Comparison of ENCODE assay signal across 22 mouse cellular contexts in the genomic region with DNA sequence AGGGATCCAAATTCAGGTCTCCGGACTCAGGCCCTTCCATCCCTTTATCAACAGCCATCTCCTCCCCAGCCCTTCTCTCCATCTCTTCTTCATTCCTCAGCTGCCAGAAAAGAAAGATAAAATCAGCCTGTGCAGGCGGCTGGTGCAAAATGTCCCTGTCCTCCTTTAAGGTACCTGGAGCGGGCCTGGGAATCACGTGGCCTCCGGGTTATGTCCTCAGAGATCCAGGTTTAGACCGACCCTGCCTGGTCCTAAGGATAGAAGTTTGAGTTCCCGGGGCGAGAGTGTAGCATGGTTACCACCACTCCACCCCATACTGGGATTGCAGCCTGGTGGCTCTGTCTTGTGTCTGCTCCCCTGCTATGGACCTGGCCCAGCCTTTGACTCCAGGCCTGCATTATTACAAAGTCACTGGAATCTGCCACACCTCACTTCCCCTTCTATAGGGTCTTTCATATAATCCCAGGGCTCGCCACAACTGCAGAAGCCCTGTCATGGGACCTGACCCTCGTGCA. TPM values are rescaled to one million over a fixed set of nuclear protein-coding genes. Genes with fewer than 3 reads are reported as not detected.
DNase-seq lines count a peak whose midpoint lies in the region; ATAC-seq lines count a peak whose summit lies in the region.
"Had no signal": no experiment of that assay in that cellular context is flagged by ENCODE, and none has a peak within 500 bp of the region (broad histone marks: within the 10 kb centered on the region; RNA-seq: fewer than 3 reads in every experiment).

No protein-coding gene starts in this region.

- no peaks in the 10 kb centered on the region for H3K9me3 ChIP-seq in heart, embryonic 16.5 days (replicated peaks; ENCODE audit: control insufficient read depth, low read length)
- H3K9me3 ChIP-seq in lung, embryonic 16.5 days (ENCODE audit: control insufficient read depth, low read length), result no peaks in the 10 kb centered on the region
- H3K9me3 ChIP-seq in embryonic facial prominence, embryonic 14.5 days (ENCODE audit: control insufficient read depth, low read length), result no peaks in the 10 kb centered on the region
- H3K9me3 ChIP-seq: hindbrain, embryonic 13.5 days; kidney, embryonic 15.5 days; midbrain, embryonic 15.5 days; neural tube, embryonic 12.5 days had no signal

- no peaks in the 10 kb centered on the region for H3K27me3 ChIP-seq in heart, embryonic 16.5 days (ENCODE audit: control insufficient read depth, insufficient read depth, low read length)
- no peaks in the 10 kb centered on the region for H3K27me3 ChIP-seq in lung, embryonic 16.5 days (ENCODE audit: control insufficient read depth, insufficient read depth, low read depth, low read length)
- no peaks in the 10 kb centered on the region for H3K27me3 ChIP-seq in embryonic facial prominence, embryonic 14.5 days (replicated peaks; ENCODE audit: control insufficient read depth, insufficient read depth, low read length)
- H3K27me3 ChIP-seq: CH12.LX; hindbrain, embryonic 13.5 days; kidney, embryonic 15.5 days; midbrain, embryonic 15.5 days; neural tube, embryonic 12.5 days had no signal

- H3K27ac ChIP-seq in heart, embryonic 16.5 days (ENCODE audit: low read length), result peak overlapping the region; percentile 86
- peak overlapping the region; percentile 90 for H3K27ac ChIP-seq in lung, embryonic 16.5 days (ENCODE audit: low read length)
- H3K27ac ChIP-seq in embryonic facial prominence, embryonic 14.5 days (replicated peaks; ENCODE audit: low read depth, low read length), result peak overlapping the region; percentile 10; the same call in 1 of the 2 replicates
- H3K27ac ChIP-seq: hindbrain, embryonic 13.5 days; midbrain, embryonic 15.5 days; neural tube, embryonic 12.5 days; stomach, postnatal 0 days had no signal

- H3K4me1 ChIP-seq in heart, embryonic 16.5 days (ENCODE audit: control insufficient read depth, insufficient read depth, low read length), result peaks cover 23% of the 10 kb centered on the region
- H3K4me1 ChIP-seq in lung, embryonic 16.5 days (replicated peaks; ENCODE audit: control insufficient read depth, insufficient read depth, low read length), result peaks cover 12% of the 10 kb centered on the region; the same call in 1 of the 2 replicates
- H3K4me1 ChIP-seq in embryonic facial prominence, embryonic 14.5 days (ENCODE audit: control insufficient read depth, insufficient read depth, low read length), result no peaks in the 10 kb centered on the region
- H3K4me1 ChIP-seq: midbrain, embryonic 15.5 days; neural tube, embryonic 12.5 days had no signal

- DNase-seq in gastrocnemius, postnatal 25 days, result peak; percentile 67
- DNase-seq in gastrocnemius, postnatal 10 days, result no peak
- DNase-seq in heart, postnatal 14 days, result no peak
- no peak for DNase-seq in lung, postnatal 14 days
- no peak for DNase-seq in embryonic facial prominence, embryonic 14.5 days (ENCODE audit: low spot score)
- no peak for DNase-seq in cerebellum, adult 11 months
- DNase-seq: adrenal gland, postnatal 14 days; B cell, adult 2 months; cerebellum, adult 8-10 months; cerebellum, postnatal 36 days; embryo, embryonic 11 days; forebrain, postnatal 0 days; left cerebral cortex, postnatal 4 days; right cerebral cortex, postnatal 14 days had no signal

- peaks cover 25% of the 10 kb centered on the region for H3K36me3 ChIP-seq in heart, embryonic 16.5 days (ENCODE audit: control insufficient read depth, insufficient read depth)
- peaks cover 14% of the 10 kb centered on the region for H3K36me3 ChIP-seq in lung, embryonic 16.5 days (ENCODE audit: control insufficient read depth, insufficient read depth, low read length)
- peaks cover 48% of the 10 kb centered on the region for H3K36me3 ChIP-seq in embryonic facial prominence, embryonic 14.5 days (ENCODE audit: control insufficient read depth, insufficient read depth, low read length)

- WGBS in heart, embryonic 16.5 days, result 79% methylated on average over 10 of the region's 10 CpGs
- WGBS in lung, embryonic 16.5 days, result 82% methylated on average over 10 of the region's 10 CpGs
- 83% methylated on average over 10 of the region's 10 CpGs for WGBS in embryonic facial prominence, embryonic 14.5 days

- no peak overlapping the region for H3K9ac ChIP-seq in heart, embryonic 16.5 days (ENCODE audit: low read length)
- H3K9ac ChIP-seq in lung, embryonic 16.5 days (ENCODE audit: low read length), result 0 out of 2 replicates have a peak overlapping the region, but pooled peaks have one; percentile 3
- no peak overlapping the region for H3K9ac ChIP-seq in embryonic facial prominence, embryonic 14.5 days (ENCODE audit: low read depth, low read length)
- H3K9ac ChIP-seq: forebrain, postnatal 0 days; hindbrain, embryonic 13.5 days; kidney, embryonic 15.5 days; midbrain, embryonic 15.5 days; neural tube, embryonic 12.5 days had no signal

- ATAC-seq in heart, embryonic 16.5 days (replicated peaks; ENCODE audit: extremely low read depth, insufficient read depth, low FRiP score), result no peak
- no peak for ATAC-seq in lung, embryonic 16.5 days (ENCODE audit: low read depth)
- no peak for ATAC-seq in embryonic facial prominence, embryonic 14.5 days (ENCODE audit: low read depth)
- ATAC-seq: forebrain, postnatal 0 days; midbrain, embryonic 15.5 days had no signal

- H3K4me2 ChIP-seq in heart, embryonic 16.5 days (ENCODE audit: low read depth, low read length), result no peak overlapping the region
- no peak overlapping the region for H3K4me2 ChIP-seq in lung, embryonic 16.5 days (ENCODE audit: low read depth, low read length)
- no peak overlapping the region for H3K4me2 ChIP-seq in embryonic facial prominence, embryonic 14.5 days (ENCODE audit: low read depth, low read length)
- H3K4me2 ChIP-seq: hindbrain, embryonic 13.5 days; kidney, embryonic 15.5 days; midbrain, embryonic 15.5 days; neural tube, embryonic 12.5 days had no signal

- no peak overlapping the region for H3K4me3 ChIP-seq in heart, embryonic 16.5 days (ENCODE audit: low read length)
- H3K4me3 ChIP-seq in lung, embryonic 16.5 days (ENCODE audit: low read length), result no peak overlapping the region
- H3K4me3 ChIP-seq in embryonic facial prominence, embryonic 14.5 days (ENCODE audit: low read depth, low read length), result no peak overlapping the region
- H3K4me3 ChIP-seq: hindbrain, embryonic 13.5 days; kidney, embryonic 15.5 days; midbrain, embryonic 15.5 days; neural tube, embryonic 12.5 days had no signal

- intact Hi-C loops in heart, postnatal 14 days (cut with DNase I), result no loop called here

RNA-seq across cellular contexts. Expression of a gene that starts 20.6 kb away (rescaled TPM):
- total RNA-seq in gastrocnemius, postnatal 25 days (2021), result 100 to 1,000 TPM; 121 to 144 TPM
- 10 to 100 TPM; 48.9 to 49.3 TPM for total RNA-seq in gastrocnemius, postnatal 10 days (2021)
- 27.7 and 28.2 TPM in 2 replicates for polyA plus RNA-seq in heart, embryonic 16.5 days (2015; fragmentation: Nextera tagmentation; extraction: Ambion mirVana)
- 100 to 1,000 TPM; 167 to 179 TPM for total RNA-seq in heart, postnatal 14 days (2021)
- polyA plus RNA-seq in lung, embryonic 16.5 days (2015; fragmentation: Nextera tagmentation; extraction: Ambion mirVana), result 17.1 and 18.6 TPM in 2 replicates
- 27.0 and 29.6 TPM in 2 replicates for polyA plus RNA-seq in embryonic facial prominence, embryonic 14.5 days (2014; fragmentation: Nextera tagmentation; extraction: Ambion mirVana)

RNA-seq across cellular contexts. Expression of a gene that starts 27.7 kb away (rescaled TPM):
- total RNA-seq in gastrocnemius, postnatal 25 days (2021), result 10 to 100 TPM; 23.0 to 23.8 TPM
- total RNA-seq in gastrocnemius, postnatal 10 days (2021), result 10 to 100 TPM; 21.8 to 23.6 TPM
- polyA plus RNA-seq in heart, embryonic 16.5 days (2015; fragmentation: Nextera tagmentation; extraction: Ambion mirVana), result 23.2 and 24.1 TPM in 2 replicates
- 10 to 100 TPM in 1 of 2 experiments, 1 to 10 TPM in 1; 9.6 to 13.1 TPM for total RNA-seq in heart, postnatal 14 days (2021)
- 23.0 and 25.6 TPM in 2 replicates for polyA plus RNA-seq in lung, embryonic 16.5 days (2015; fragmentation: Nextera tagmentation; extraction: Ambion mirVana)
- 11.0 and 11.4 TPM in 2 replicates for polyA plus RNA-seq in embryonic facial prominence, embryonic 14.5 days (2014; fragmentation: Nextera tagmentation; extraction: Ambion mirVana)

RNA-seq across cellular contexts. Expression of a gene that starts 29.9 kb away (rescaled TPM):
- 100 to 1,000 TPM; 145 to 151 TPM for total RNA-seq in gastrocnemius, postnatal 25 days (2021)
- total RNA-seq in gastrocnemius, postnatal 10 days (2021), result 100 to 1,000 TPM; 158 to 163 TPM
- polyA plus RNA-seq in heart, embryonic 16.5 days (2015; fragmentation: Nextera tagmentation; extraction: Ambion mirVana), result 435 and 443 TPM in 2 replicates
- total RNA-seq in heart, postnatal 14 days (2021), result 100 to 1,000 TPM; 170 to 175 TPM
- 599 and 611 TPM in 2 replicates for polyA plus RNA-seq in lung, embryonic 16.5 days (2015; fragmentation: Nextera tagmentation; extraction: Ambion mirVana)
- 612 and 629 TPM in 2 replicates for polyA plus RNA-seq in embryonic facial prominence, embryonic 14.5 days (2014; fragmentation: Nextera tagmentation; extraction: Ambion mirVana)

RNA-seq across cellular contexts. Expression of a gene that starts 32.4 kb away (rescaled TPM):
- total RNA-seq in gastrocnemius, postnatal 25 days (2021), result 1 to 10 TPM; 3.9 to 5.1 TPM
- 1 to 10 TPM; 6.6 to 7.9 TPM for total RNA-seq in gastrocnemius, postnatal 10 days (2021)
- polyA plus RNA-seq in heart, embryonic 16.5 days (2015; fragmentation: Nextera tagmentation; extraction: Ambion mirVana), result 19.2 and 21.3 TPM in 2 replicates
- 1 to 10 TPM; 8.8 to 9.5 TPM for total RNA-seq in heart, postnatal 14 days (2021)
- 29.4 and 32.7 TPM in 2 replicates for polyA plus RNA-seq in lung, embryonic 16.5 days (2015; fragmentation: Nextera tagmentation; extraction: Ambion mirVana)
- 33.6 and 34.8 TPM in 2 replicates for polyA plus RNA-seq in embryonic facial prominence, embryonic 14.5 days (2014; fragmentation: Nextera tagmentation; extraction: Ambion mirVana)

RNA-seq across cellular contexts. Expression of a gene that starts 42.1 kb away (rescaled TPM):
- 1 to 10 TPM; 4.3 to 4.8 TPM for total RNA-seq in gastrocnemius, postnatal 25 days (2021)
- total RNA-seq in gastrocnemius, postnatal 10 days (2021), result 1 to 10 TPM; 4.9 to 6.0 TPM
- polyA plus RNA-seq in heart, embryonic 16.5 days (2015; fragmentation: Nextera tagmentation; extraction: Ambion mirVana), result 8.4 and 8.7 TPM in 2 replicates
- total RNA-seq in heart, postnatal 14 days (2021), result 1 to 10 TPM; 5.4 to 6.7 TPM
- polyA plus RNA-seq in lung, embryonic 16.5 days (2015; fragmentation: Nextera tagmentation; extraction: Ambion mirVana), result 11.2 and 12.0 TPM in 2 replicates
- polyA plus RNA-seq in embryonic facial prominence, embryonic 14.5 days (2014; fragmentation: Nextera tagmentation; extraction: Ambion mirVana), result 8.5 and 10.6 TPM in 2 replicates

Comparison
In these comparisons a context has a peak if more than half of its experiments do, and no peak if none do; other contexts are left out.
1. H3K27ac ChIP-seq: peak in every context shown above with its lines; median percentile 90 in lung, embryonic 16.5 days; 86 in heart, embryonic 16.5 days; 10 in embryonic facial prominence, embryonic 14.5 days.